In the genomic region with DNA sequence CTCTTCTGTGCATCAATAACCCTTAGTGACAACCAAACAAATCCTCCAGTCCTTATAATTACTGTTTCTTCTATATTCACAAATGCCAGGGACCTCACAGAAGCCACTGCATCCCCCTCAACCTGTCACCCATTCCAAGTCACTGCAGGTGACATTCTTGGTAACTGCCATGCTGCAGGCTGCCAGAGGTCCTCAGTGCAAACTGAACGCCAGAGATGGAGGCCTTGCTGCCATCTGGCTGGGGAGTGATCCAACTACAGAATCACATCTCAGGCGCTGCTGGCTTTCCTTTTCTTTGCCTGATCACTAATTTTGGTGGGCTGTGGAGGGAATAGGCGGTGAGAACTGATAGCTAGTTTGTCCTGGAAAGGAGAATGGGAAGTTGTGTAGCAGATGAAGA, we compare ENCODE assay signal across 19 mouse cellular contexts.
A peak's percentile ranks its signal among the peaks of the same experiment; 100 is the strongest.
DNase-seq lines count a peak whose midpoint lies in the region; ATAC-seq and TF ChIP-seq lines count a peak whose summit lies in the region.
"Had no signal": no experiment of that assay in that cellular context is flagged by ENCODE, and none has a peak within 500 bp of the region (broad histone marks: within the 10 kb centered on the region; RNA-seq: fewer than 3 reads in every experiment).

No protein-coding gene starts in this region.

- no peak overlapping the region for H3K27ac ChIP-seq in hindbrain, postnatal 0 days
- H3K27ac ChIP-seq in hindbrain, embryonic 11.5 days (ENCODE audit: low read depth, low read length) = no peak overlapping the region
- H3K27ac ChIP-seq in gastrocnemius, adult 2 months = no peak overlapping the region
- H3K27ac ChIP-seq: embryonic facial prominence, embryonic 13.5 days; hindbrain, embryonic 14.5 days; midbrain, embryonic 15.5 days had no signal

- H3K27me3 ChIP-seq in hindbrain, postnatal 0 days (ENCODE audit: insufficient read depth, low read length) = no peaks in the 10 kb centered on the region
- no peaks in the 10 kb centered on the region for H3K27me3 ChIP-seq in hindbrain, embryonic 11.5 days (ENCODE audit: control insufficient read depth, insufficient read depth, low read length)
- H3K27me3 ChIP-seq: embryonic facial prominence, embryonic 13.5 days; midbrain, embryonic 15.5 days had no signal

- no peaks in the 10 kb centered on the region for H3K4me1 ChIP-seq in hindbrain, postnatal 0 days (ENCODE audit: insufficient read depth, low read length)
- H3K4me1 ChIP-seq in hindbrain, embryonic 11.5 days (replicated peaks; ENCODE audit: control insufficient read depth, insufficient read depth, low read length) = no peaks in the 10 kb centered on the region
- H3K4me1 ChIP-seq: midbrain, embryonic 15.5 days had no signal

- no peaks in the 10 kb centered on the region for H3K9me3 ChIP-seq in hindbrain, postnatal 0 days (ENCODE audit: low read length)
- H3K9me3 ChIP-seq in hindbrain, embryonic 11.5 days (ENCODE audit: control insufficient read depth, low read length) = no peaks in the 10 kb centered on the region
- H3K9me3 ChIP-seq: embryonic facial prominence, embryonic 13.5 days; midbrain, embryonic 15.5 days had no signal

- H3K4me3 ChIP-seq in hindbrain, postnatal 0 days (ENCODE audit: low read length) = no peak overlapping the region
- no peak overlapping the region for H3K4me3 ChIP-seq in hindbrain, embryonic 11.5 days (ENCODE audit: low read depth, low read length)
- no peak overlapping the region for H3K4me3 ChIP-seq in gastrocnemius, adult 2 months
- H3K4me3 ChIP-seq: embryonic facial prominence, embryonic 13.5 days; erythroblast, embryonic 14.5 days; midbrain, embryonic 15.5 days; myocyte had no signal

- no peaks in the 10 kb centered on the region for H3K36me3 ChIP-seq in hindbrain, postnatal 0 days (ENCODE audit: insufficient read depth, low read length)
- H3K36me3 ChIP-seq in hindbrain, embryonic 11.5 days (ENCODE audit: control insufficient read depth, insufficient read depth, low read length) = no peaks in the 10 kb centered on the region
- H3K36me3 ChIP-seq: embryonic facial prominence, embryonic 13.5 days; midbrain, embryonic 15.5 days had no signal

- peak; percentile 70; the same call in 1 of the 2 replicates for ATAC-seq in hindbrain, postnatal 0 days
- ATAC-seq in hindbrain, embryonic 11.5 days (ENCODE audit: low FRiP score) = no peak
- ATAC-seq: intestine, embryonic 16.5 days; midbrain, embryonic 15.5 days had no signal

- no peak overlapping the region for H3K4me2 ChIP-seq in hindbrain, postnatal 0 days (ENCODE audit: low read depth, low read length)
- H3K4me2 ChIP-seq in hindbrain, embryonic 11.5 days (replicated peaks; ENCODE audit: low read depth, low read length) = no peak overlapping the region
- H3K4me2 ChIP-seq: embryonic facial prominence, embryonic 13.5 days; hindbrain, embryonic 14.5 days; midbrain, embryonic 15.5 days had no signal

- H3K9ac ChIP-seq in hindbrain, postnatal 0 days (replicated peaks; ENCODE audit: low read length) = no peak overlapping the region
- no peak overlapping the region for H3K9ac ChIP-seq in hindbrain, embryonic 11.5 days (ENCODE audit: low read depth, low read length)
- H3K9ac ChIP-seq: embryonic facial prominence, embryonic 13.5 days; hindbrain, embryonic 14.5 days; midbrain, embryonic 15.5 days had no signal

- intact Hi-C loops in gastrocnemius, adult 2 months (cut with DNase I) = no loop called here

- WGBS in hindbrain, postnatal 0 days = 59% methylated on average over 3 of the region's 3 CpGs
- 78% methylated on average over 3 of the region's 3 CpGs for WGBS in hindbrain, embryonic 11.5 days

- TF ChIP-seq POLR2A in brain, embryonic 14.5 days (IDR thresholded peaks at IDR 0.05; ENCODE audit: borderline replicate concordance, extremely low read depth, insufficient read depth, insufficient read length, poor library complexity, severe bottlenecking) = no peak

- DNase-seq in hindbrain, postnatal 0 days (ENCODE audit: low spot score) = peak; percentile 56
- no peak for DNase-seq in hindbrain, embryonic 11.5 days (ENCODE audit: low spot score)
- DNase-seq in brain, embryonic 14.5 days (ENCODE audit: low read depth) = peak; percentile 42
- peak; percentile 12 for DNase-seq in cerebellum, adult 18-20 months
- peak; percentile 85 to 88 for DNase-seq in cerebellum, postnatal 14 days
- no peak for DNase-seq in kidney, postnatal 4 days
- no peak for DNase-seq in gastrocnemius, adult 2 months
- DNase-seq: adrenal gland, adult 8-10 months; embryo, embryonic 11 days; kidney, postnatal 25 days; lung, postnatal 4 days; thymus, adult 18-20 months; thymus, postnatal 36 days had no signal

- peak; percentile 32 for TF ChIP-seq CTCF in hindbrain, postnatal 0 days (IDR thresholded peaks at IDR 0.05; ENCODE audit: low read depth)
- TF ChIP-seq CTCF in brain, embryonic 14.5 days (IDR thresholded peaks at IDR 0.05; ENCODE audit: borderline replicate concordance, extremely low read depth, insufficient read depth, insufficient read length) = no peak
- no peak for TF ChIP-seq CTCF in gastrocnemius, adult 2 months (IDR thresholded peaks at IDR 0.05)

Comparison
In these comparisons a context has a peak if more than half of its experiments do, and no peak if none do; other contexts are left out.
1. DNase-seq: peak in hindbrain, postnatal 0 days (single experiment), brain, embryonic 14.5 days (single experiment), cerebellum, adult 18-20 months (2 of 2) and cerebellum, postnatal 14 days (2 of 2); none in hindbrain, embryonic 11.5 days (single experiment), kidney, postnatal 4 days (0 of 2) and gastrocnemius, adult 2 months (single experiment).